Mouse (Mus musculus) heart, embryonic 13.5 days (tissue): ENCODE measurements around the gene Pik3r5. TPM values are rescaled to one million over a fixed set of nuclear protein-coding genes. Genes with fewer than 3 reads are reported as not detected.
A peak's percentile ranks its signal among the peaks of the same experiment; 100 is the strongest.

Experiments
- ATAC-seq: fragments of 200-750 bp; cut with Nextera tagmentation; 2 replicates; pipeline ENCODE4 v1.8.0; 2017; ENCODE audit warnings: moderate TSS enrichment; ENCODE audit not compliant: insufficient number of reproducible peaks, low FRiP score, low TSS enrichment; ENCODE audit errors: extremely low read depth
- H3K27ac ChIP-seq: fragments of 300-500 bp; sonication (generic); replicated peaks from 2 replicates; pipeline ENCODE4 v1.5.1; 2015; ENCODE audit warnings: moderate library complexity, mild to moderate bottlenecking, inconsistent platforms
- H3K27me3 ChIP-seq: fragments of 300-500 bp; sonication (generic); replicated peaks from 2 replicates; pipeline ENCODE4 v1.6.1; 2015; ENCODE audit warnings: mild to moderate bottlenecking, inconsistent platforms
- H3K36me3 ChIP-seq: fragments of 300-500 bp; sonication (generic); 2 replicates; pipeline ENCODE4 v1.6.1; 2015; ENCODE audit warnings: mild to moderate bottlenecking, inconsistent platforms
- H3K4me1 ChIP-seq: fragments of 300-500 bp; sonication (generic); 2 replicates; pipeline ENCODE4 v1.6.1; 2015; ENCODE audit warnings: inconsistent platforms
- H3K4me2 ChIP-seq: fragments of 300-500 bp; sonication (generic); 2 replicates; pipeline ENCODE4 v1.6.1; 2015; ENCODE audit warnings: inconsistent platforms, mild to moderate bottlenecking, moderate library complexity
- H3K4me3 ChIP-seq: fragments of 300-500 bp; sonication (generic); 2 replicates; pipeline ENCODE4 v1.5.1; 2015; ENCODE audit warnings: moderate library complexity, mild to moderate bottlenecking, inconsistent platforms
- H3K9ac ChIP-seq: fragments of 300-500 bp; sonication (generic); 2 replicates; pipeline ENCODE4 v1.6.1; 2015; ENCODE audit warnings: inconsistent platforms, mild to moderate bottlenecking, moderate library complexity
- H3K9me3 ChIP-seq: fragments of 300-500 bp; sonication (generic); 2 replicates; pipeline ENCODE4 v1.6.1; 2016; ENCODE audit warnings: inconsistent platforms
- WGBS: fragments of 180-500 bp; shearing (Covaris S2); methylation state at CpG from one replicate; pipeline ENCODE4 v1.1.7; 2015; ENCODE audit warnings: mixed read lengths; 5-methylcytosine and 5-hydroxymethylcytosine counted together
- polyA plus RNA-seq: library from polyadenylated mRNA; unstranded; fragments of >200 nt; fragmentation: Nextera tagmentation; extraction: Ambion mirVana; gene quantifications from 2 replicates; pipeline ENCODE4 v1.2.1, GENCODE M21; 2015

Pik3r5 gene
- polyA plus RNA-seq, 1 experiment from 2014 or later: 0.39 TPM

DNA sequence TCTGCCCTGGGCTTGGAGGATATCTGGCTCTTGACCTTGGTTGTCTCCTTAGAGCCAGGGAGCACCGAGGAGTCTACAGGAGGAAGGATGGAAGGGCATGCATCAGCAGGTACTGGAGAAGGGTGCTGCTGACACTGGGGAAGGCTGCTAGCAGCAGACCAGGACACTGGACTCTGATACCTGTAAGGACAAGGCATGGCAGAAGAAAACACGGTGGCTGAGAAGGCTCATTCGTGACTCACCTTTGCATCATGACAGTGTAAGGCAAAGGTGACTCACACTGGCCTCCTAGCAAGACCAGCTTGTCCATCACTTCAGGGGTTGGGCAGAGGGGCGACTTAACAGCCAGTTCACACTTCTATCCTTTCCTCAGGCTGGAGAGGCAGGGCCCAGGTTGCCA, 37.0 kb downstream of the Pik3r5 start:
- Histone ChIP-seq H3K27ac (no peak overlapping the region), H3K27me3 (peaks cover 42% of the 10 kb centered on the region), H3K4me1 (0 out of 2 replicates have a peak, but pooled peaks cover 4% of the 10 kb centered on the region), H3K36me3 (no peaks in the 10 kb centered on the region), H3K4me3 (no peak overlapping the region), H3K4me2 (no peak overlapping the region), H3K9me3 (no peaks in the 10 kb centered on the region), H3K9ac (no peak overlapping the region)
- WGBS: 61% methylated on average over 4 of the region's 4 CpGs
- ATAC-seq: no peak

DNA sequence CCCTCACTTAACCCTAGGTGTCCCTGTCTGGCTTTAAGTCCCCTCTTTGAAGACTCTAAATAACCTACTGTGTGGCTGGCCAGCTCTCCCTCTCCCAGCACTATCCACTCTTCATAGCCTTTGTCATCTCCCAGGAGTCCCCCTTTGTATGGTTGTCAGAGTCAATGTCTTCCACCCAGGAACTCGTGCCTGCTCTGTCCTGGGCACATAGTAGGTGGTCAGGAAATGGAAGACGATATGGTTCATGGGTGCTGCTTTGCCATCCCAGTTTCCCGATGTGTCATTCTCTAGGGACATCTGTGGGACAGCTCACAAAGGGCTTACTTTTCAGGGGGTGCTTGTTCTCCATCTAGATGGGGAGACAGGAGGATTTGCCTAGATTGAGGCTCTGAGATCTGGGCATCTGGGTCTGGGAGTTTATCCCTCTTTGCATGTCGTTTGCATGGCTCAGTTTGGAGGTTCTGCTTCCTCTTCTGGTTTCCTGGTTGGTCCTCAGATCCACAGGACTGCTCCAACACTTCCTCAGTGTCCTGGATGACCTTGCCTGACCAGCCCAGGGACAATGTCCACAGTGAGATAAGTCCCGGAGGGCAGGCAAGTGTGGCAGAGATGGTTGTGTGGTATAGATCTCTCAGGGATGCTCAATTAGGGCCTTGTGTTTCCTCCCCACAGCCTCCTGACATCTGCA, 40.4 kb downstream of the Pik3r5 start:
- Histone ChIP-seq H3K4me3 (no peak overlapping the region), H3K9ac (no peak overlapping the region), H3K27me3 (peaks cover 39% of the 10 kb centered on the region), H3K4me1 (peaks cover 5% of the 10 kb centered on the region), H3K9me3 (no peaks in the 10 kb centered on the region), H3K36me3 (no peaks in the 10 kb centered on the region), H3K27ac (no peak overlapping the region), H3K4me2 (no peak overlapping the region)
- WGBS: 68% methylated on average over 5 of the region's 5 CpGs
- no peak for ATAC-seq

DNA sequence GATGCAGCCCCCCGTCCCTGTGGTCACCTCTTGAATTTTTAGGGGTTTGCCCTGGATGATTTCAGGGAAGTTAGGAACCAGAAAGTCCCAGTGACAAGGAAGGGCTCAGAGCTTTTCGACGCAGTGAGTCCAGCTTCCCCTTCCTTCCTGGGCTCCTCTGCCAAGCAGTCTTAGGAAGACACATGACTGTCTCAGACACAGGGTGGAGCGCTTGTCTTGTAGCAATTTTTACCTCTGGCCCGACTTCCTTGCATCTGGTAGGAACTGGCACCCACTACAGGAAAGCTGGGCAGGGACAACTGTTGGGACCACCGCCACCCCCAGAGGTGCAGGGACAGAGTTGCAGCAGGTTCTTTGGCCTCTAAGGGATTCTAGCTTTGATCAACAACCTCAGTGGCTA, 42.7 kb downstream of the Pik3r5 start:
- Histone ChIP-seq H3K27me3 (peaks cover 39% of the 10 kb centered on the region), H3K4me1 (peaks cover 22% of the 10 kb centered on the region), H3K9me3 (no peaks in the 10 kb centered on the region), H3K4me2 (no peak overlapping the region), H3K9ac (no peak overlapping the region), H3K27ac (no peak overlapping the region), H3K36me3 (no peaks in the 10 kb centered on the region), H3K4me3 (no peak overlapping the region)
- WGBS: 71% methylated on average over 6 of the region's 6 CpGs
- ATAC-seq: no peak

GRCm38 (mm10) chr11:68475676-68476075, 43.8 kb downstream of the Pik3r5 start:
- Histone ChIP-seq H3K36me3 (no peaks in the 10 kb centered on the region), H3K4me3 (no peak overlapping the region), H3K27me3 (peaks cover 32% of the 10 kb centered on the region), H3K9ac (no peak overlapping the region), H3K4me2 (no peak overlapping the region), H3K9me3 (peaks cover 3% of the 10 kb centered on the region; the same call in 1 of the 2 replicates), H3K4me1 (peaks cover 25% of the 10 kb centered on the region), H3K27ac (no peak overlapping the region)
- no peak for ATAC-seq
- 80% methylated on average over 7 of the region's 7 CpGs for WGBS

GRCm38 (mm10) chr11:68477661-68478060, 45.7 kb downstream of the Pik3r5 start:
- H3K9me3 ChIP-seq: peaks cover 4% of the 10 kb centered on the region; the same call in 1 of the 2 replicates
- no peak overlapping the region for H3K4me3 ChIP-seq
- H3K4me2 ChIP-seq: no peak overlapping the region
- ATAC-seq: no peak
- peaks cover 25% of the 10 kb centered on the region for H3K4me1 ChIP-seq
- peaks cover 15% of the 10 kb centered on the region for H3K27me3 ChIP-seq
- WGBS: 62% methylated on average over 6 of the region's 6 CpGs
- no peaks in the 10 kb centered on the region for H3K36me3 ChIP-seq
- H3K9ac ChIP-seq: no peak overlapping the region
- H3K27ac ChIP-seq: peak overlapping the region; percentile 78

DNA sequence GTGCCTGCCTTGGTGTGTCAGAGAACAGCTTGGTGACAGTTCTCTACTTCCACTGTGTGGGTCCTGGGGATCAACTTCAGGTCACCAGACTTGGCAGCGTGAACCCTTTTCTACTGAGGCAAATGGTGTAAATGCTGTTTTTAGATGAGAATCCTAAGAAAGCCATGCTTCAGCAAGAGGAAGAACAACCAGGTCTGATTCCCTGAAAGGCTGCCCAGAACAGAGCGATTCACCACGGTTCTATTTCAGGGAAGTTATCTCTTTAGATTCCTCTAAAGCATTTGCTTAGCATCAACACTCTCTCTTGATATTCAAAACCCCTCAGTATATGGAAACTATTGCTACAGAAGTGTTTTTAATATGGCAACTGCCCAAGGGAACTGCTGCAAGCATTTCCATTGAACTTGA, 46.7 kb downstream of the Pik3r5 start:
- H3K9ac ChIP-seq: no peak overlapping the region
- no peak for ATAC-seq
- peak overlapping the region; percentile 20; the same call in 1 of the 2 replicates for H3K4me2 ChIP-seq
- peaks cover 8% of the 10 kb centered on the region for H3K27me3 ChIP-seq
- 13% methylated on average over 3 of the region's 3 CpGs for WGBS
- peaks cover 25% of the 10 kb centered on the region for H3K4me1 ChIP-seq
- H3K4me3 ChIP-seq: no peak overlapping the region
- H3K27ac ChIP-seq: peak overlapping the region; percentile 78
- H3K36me3 ChIP-seq: no peaks in the 10 kb centered on the region
- peaks cover 4% of the 10 kb centered on the region; the same call in 1 of the 2 replicates for H3K9me3 ChIP-seq

GRCm38 (mm10) chr11:68480660-68481059, 48.7 kb downstream of the Pik3r5 start:
- Histone ChIP-seq H3K4me2 (no peak overlapping the region), H3K9me3 (peaks cover 4% of the 10 kb centered on the region; the same call in 1 of the 2 replicates), H3K27me3 (0 out of 2 replicates have a peak, but pooled peaks cover 10% of the 10 kb centered on the region), H3K4me3 (no peak overlapping the region), H3K27ac (no peak overlapping the region), H3K4me1 (peaks cover 31% of the 10 kb centered on the region), H3K9ac (no peak overlapping the region), H3K36me3 (no peaks in the 10 kb centered on the region)
- WGBS: 85% methylated on average over 4 of the region's 4 CpGs
- no peak for ATAC-seq

GRCm38 (mm10) chr11:68482001-68482400, 50.1 kb downstream of the Pik3r5 start:
- 0 out of 2 replicates have a peak, but pooled peaks cover 10% of the 10 kb centered on the region for H3K27me3 ChIP-seq
- peaks cover 31% of the 10 kb centered on the region for H3K4me1 ChIP-seq
- no peak overlapping the region for H3K4me3 ChIP-seq
- no peaks in the 10 kb centered on the region for H3K36me3 ChIP-seq
- peaks cover 4% of the 10 kb centered on the region; the same call in 1 of the 2 replicates for H3K9me3 ChIP-seq
- no peak for ATAC-seq
- no peak overlapping the region for H3K27ac ChIP-seq
- H3K4me2 ChIP-seq: no peak overlapping the region
- H3K9ac ChIP-seq: no peak overlapping the region

DNA sequence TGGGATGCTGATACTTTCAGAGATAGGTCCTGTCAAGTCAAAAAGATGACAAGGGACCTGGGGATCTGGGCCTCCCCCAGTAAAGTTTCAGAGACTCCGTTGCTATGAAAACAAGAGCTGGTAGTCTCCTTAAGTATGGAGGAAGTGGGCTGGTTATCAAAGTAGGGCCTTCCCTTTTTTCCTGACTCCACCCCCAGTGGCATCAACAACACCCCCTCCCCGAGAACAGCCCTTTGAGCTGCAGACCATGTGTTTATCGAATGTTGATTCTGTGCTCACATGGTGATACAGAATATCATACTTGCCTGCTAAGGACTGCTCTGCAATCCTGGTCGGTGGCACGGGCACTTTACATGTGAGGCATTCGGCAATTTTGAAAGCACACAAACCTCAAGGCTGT, 51.3 kb downstream of the Pik3r5 start:
- Histone ChIP-seq H3K4me2 (no peak overlapping the region), H3K4me3 (no peak overlapping the region), H3K4me1 (peaks cover 21% of the 10 kb centered on the region), H3K9ac (no peak overlapping the region), H3K27ac (no peak overlapping the region), H3K27me3 (0 out of 2 replicates have a peak, but pooled peaks cover 10% of the 10 kb centered on the region), H3K9me3 (peaks cover 4% of the 10 kb centered on the region; the same call in 1 of the 2 replicates), H3K36me3 (no peaks in the 10 kb centered on the region)
- no peak for ATAC-seq
- whole genome bisulfite sequencing: 50% methylated on average over 6 of the region's 6 CpGs

DNA sequence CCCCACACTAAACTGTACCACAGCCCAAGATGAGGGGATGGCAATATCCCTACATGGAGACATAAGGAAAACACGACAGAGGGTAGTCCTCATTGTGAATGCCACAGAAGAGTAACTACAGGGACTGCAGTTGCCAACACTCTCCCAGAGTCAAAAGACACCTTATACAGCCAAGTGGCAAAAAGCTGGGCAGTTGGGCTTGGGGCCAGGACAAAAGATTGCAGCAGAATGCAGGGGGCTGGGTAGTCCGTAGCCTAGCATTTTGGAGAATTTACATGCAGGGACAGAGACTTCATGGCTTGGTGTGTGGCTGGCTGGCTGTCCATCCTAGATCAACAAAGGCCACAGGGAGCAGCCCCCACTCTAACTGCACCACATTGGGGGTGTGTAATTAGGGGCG, 52.5 kb downstream of the Pik3r5 start:
- no peak overlapping the region for H3K9ac ChIP-seq
- H3K4me3 ChIP-seq: no peak overlapping the region
- no peak for ATAC-seq
- WGBS: 67% methylated on average over 3 of the region's 3 CpGs
- H3K4me1 ChIP-seq: peaks cover 11% of the 10 kb centered on the region
- H3K36me3 ChIP-seq: no peaks in the 10 kb centered on the region
- no peak overlapping the region for H3K4me2 ChIP-seq
- 0 out of 2 replicates have a peak, but pooled peaks cover 10% of the 10 kb centered on the region for H3K27me3 ChIP-seq
- no peak overlapping the region for H3K27ac ChIP-seq
- peaks cover 4% of the 10 kb centered on the region; the same call in 1 of the 2 replicates for H3K9me3 ChIP-seq

- no peak overlapping the region for H3K9ac ChIP-seq
- no peak overlapping the region for H3K4me2 ChIP-seq
- H3K27me3 ChIP-seq: peaks cover 12% of the 10 kb centered on the region; the same call in 1 of the 2 replicates
- H3K4me3 ChIP-seq: no peak overlapping the region
- peaks cover 4% of the 10 kb centered on the region; the same call in 1 of the 2 replicates for H3K9me3 ChIP-seq
- H3K27ac ChIP-seq: no peak overlapping the region
- peaks cover 6% of the 10 kb centered on the region for H3K4me1 ChIP-seq
- H3K36me3 ChIP-seq: no peaks in the 10 kb centered on the region
- ATAC-seq: no peak
- WGBS: 30% methylated on average over 8 of the region's 8 CpGs
Measured at GRCm38 (mm10) chr11:68485206-68485942, 53.5 kb downstream of the Pik3r5 start.
